Mouse (Mus musculus) olfactory bulb, adult 2 months (tissue): ENCODE measurements around the gene Dach1.

Experiments used
- CTCF ChIP-seq: fragments of 200-500 bp; IDR thresholded peaks from 2 replicates; pipeline ENCODE4 v1.5.1; 2012; ENCODE audit warnings: low read depth, mild to moderate bottlenecking, low read length, moderate library complexity; ENCODE audit not compliant: insufficient read depth
- POLR2A ChIP-seq: fragments of 200-500 bp; IDR thresholded peaks from 2 replicates; pipeline ENCODE4 v1.6.1; 2012; ENCODE audit warnings: mild to moderate bottlenecking, low read depth, low read length, moderate library complexity; ENCODE audit not compliant: insufficient read depth

DNA sequence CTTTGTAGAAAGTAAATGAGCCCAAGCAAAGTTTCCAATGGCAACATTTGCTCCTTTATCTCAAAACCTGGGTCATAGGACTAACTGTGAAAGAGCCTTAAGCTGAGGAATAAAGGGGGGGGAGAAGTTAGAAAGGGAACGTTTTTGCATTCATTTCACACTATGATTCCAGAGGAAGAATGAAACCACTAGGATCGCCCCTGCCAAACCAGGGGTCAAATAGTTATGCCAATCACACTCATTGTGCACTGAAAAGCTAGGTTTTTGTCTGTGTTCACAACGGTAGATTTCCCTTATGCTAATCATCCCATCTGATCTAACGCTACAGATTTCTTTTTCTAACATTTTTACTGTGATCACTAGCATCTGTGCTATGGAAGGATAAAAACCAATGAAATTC is 415.2 kb downstream of the Dach1 start:
- TF ChIP-seq CTCF: no peak
- TF ChIP-seq POLR2A: no peak
